Mouse (Mus musculus) liver, embryonic 11.5 days (tissue): Measurements from ENCODE around the gene Stk25. TPM values are rescaled to one million over a fixed set of nuclear protein-coding genes. Genes with fewer than 3 reads are reported as not detected.

ENCODE experiments used
- ATAC-seq: fragments of 200-750 bp; cut with Nextera tagmentation; replicated peaks from 2 replicates; pipeline ENCODE4 v1.8.0; 2017; ENCODE audit warnings: moderate number of reproducible peaks, mild to moderate bottlenecking, moderate TSS enrichment, moderate library complexity; ENCODE audit not compliant: low FRiP score
- DNase-seq: peaks from one replicate; pipeline ENCODE4 v3.0.0-alpha.2; 2017; ENCODE audit warnings: low spot score
- H3K27ac ChIP-seq: fragments of 300-500 bp; sonication (generic); 2 replicates; pipeline ENCODE4 v1.5.1; 2014; ENCODE audit warnings: mild to moderate bottlenecking, low read depth, low read length, control low read depth
- H3K27me3 ChIP-seq: fragments of 300-500 bp; sonication (generic); replicated peaks from 2 replicates; pipeline ENCODE4 v1.6.1; 2014; ENCODE audit warnings: low read length, mixed read lengths; ENCODE audit not compliant: control insufficient read depth, insufficient read depth
- H3K36me3 ChIP-seq: fragments of 300-500 bp; sonication (generic); 2 replicates; pipeline ENCODE4 v1.6.1; 2014; ENCODE audit warnings: mild to moderate bottlenecking, low read length, moderate library complexity, mixed read lengths; ENCODE audit not compliant: control insufficient read depth, insufficient read depth
- H3K4me1 ChIP-seq: fragments of 300-500 bp; sonication (generic); replicated peaks from 2 replicates; pipeline ENCODE4 v1.6.1; 2014; ENCODE audit warnings: low read length, mixed read lengths; ENCODE audit not compliant: control insufficient read depth, insufficient read depth
- H3K4me2 ChIP-seq: fragments of 300-500 bp; sonication (generic); 2 replicates; pipeline ENCODE4 v1.6.1; 2014; ENCODE audit warnings: mild to moderate bottlenecking, control low read depth, moderate library complexity
- H3K4me3 ChIP-seq: fragments of 300-500 bp; sonication (generic); 2 replicates; pipeline ENCODE4 v1.5.1; 2014; ENCODE audit warnings: low read depth, low read length, control low read depth
- H3K9ac ChIP-seq: fragments of 300-500 bp; sonication (generic); 2 replicates; pipeline ENCODE4 v1.6.1; 2014; ENCODE audit warnings: low read depth, low read length, control low read depth
- H3K9me3 ChIP-seq: fragments of 300-500 bp; sonication (generic); 2 replicates; pipeline ENCODE4 v1.6.1; 2016; ENCODE audit warnings: low read length, inconsistent platforms, mixed read lengths; ENCODE audit not compliant: control insufficient read depth
- WGBS: fragments of 180-500 bp; shearing (Covaris S2); extraction: QIAGEN DNeasy Blood & Tissue Kit; methylation state at CpG from one replicate; pipeline ENCODE4 v1.1.7; 2014; 5-methylcytosine and 5-hydroxymethylcytosine counted together
- polyA plus RNA-seq: library from polyadenylated mRNA; unstranded; fragments of >200 nt; fragmentation: Nextera tagmentation; extraction: Ambion mirVana; gene quantifications from 2 replicates; pipeline ENCODE4 v1.2.1, GENCODE M21; 2014

Stk25 gene
- polyA plus RNA-seq, 1 experiment from 2014 or later: 102 TPM

- DNase-seq (peak; percentile 50), ATAC-seq (peak; percentile 24)
- under 1% methylated on average over 58 of the region's 58 CpGs for WGBS
- Histone ChIP-seq H3K4me3 (peak overlapping the region; percentile 97), H3K9ac (peak overlapping the region; percentile 91), H3K9me3 (no peaks in the 10 kb centered on the region), H3K27me3 (no peaks in the 10 kb centered on the region), H3K4me2 (peak overlapping the region; percentile 95), H3K36me3 (no peaks in the 10 kb centered on the region; the same call in 1 of the 2 replicates), H3K27ac (peak overlapping the region; percentile 90), H3K4me1 (peaks cover 30% of the 10 kb centered on the region)
Observed at GRCm38 (mm10) chr1:93635091-93635579, 23.3 kb downstream of the Stk25 start.

- Histone ChIP-seq H3K9me3 (no peaks in the 10 kb centered on the region), H3K4me3 (peak overlapping the region; percentile 97), H3K27me3 (no peaks in the 10 kb centered on the region), H3K4me2 (peak overlapping the region; percentile 95), H3K4me1 (peaks cover 30% of the 10 kb centered on the region), H3K9ac (peak overlapping the region; percentile 91), H3K27ac (peak overlapping the region; percentile 90; the same call in 1 of the 2 replicates), H3K36me3 (no peaks in the 10 kb centered on the region; the same call in 1 of the 2 replicates)
- WGBS: 6% methylated on average over 6 of the region's 6 CpGs
- peak; percentile 47 for DNase-seq
- no peak for ATAC-seq
Observed at GRCm38 (mm10) chr1:93634481-93634891, 24.0 kb downstream of the Stk25 start.

GRCm38 (mm10) chr1:93632723-93633122 lies 25.7 kb downstream of the Stk25 start:
- ATAC-seq (no peak), DNase-seq (no peak)
- no peak overlapping the region for H3K4me3 ChIP-seq
- peaks cover 6% of the 10 kb centered on the region for H3K36me3 ChIP-seq
- 78% methylated on average over 3 of the region's 3 CpGs for WGBS
- H3K9ac ChIP-seq: no peak overlapping the region
- H3K4me1 ChIP-seq: peaks cover 30% of the 10 kb centered on the region
- H3K4me2 ChIP-seq: no peak overlapping the region
- no peaks in the 10 kb centered on the region for H3K27me3 ChIP-seq
- no peaks in the 10 kb centered on the region for H3K9me3 ChIP-seq
- H3K27ac ChIP-seq: no peak overlapping the region; the same call in 1 of the 2 replicates

- peak overlapping the region; percentile 33; the same call in 1 of the 2 replicates for H3K4me2 ChIP-seq
- peaks cover 30% of the 10 kb centered on the region for H3K4me1 ChIP-seq
- peak overlapping the region; percentile 63 for H3K27ac ChIP-seq
- WGBS: 51% methylated on average over 3 of the region's 3 CpGs
- no peak overlapping the region for H3K4me3 ChIP-seq
- peaks cover 16% of the 10 kb centered on the region for H3K36me3 ChIP-seq
- no peak for DNase-seq
- peak overlapping the region; percentile 46; the same call in 1 of the 2 replicates for H3K9ac ChIP-seq
- no peaks in the 10 kb centered on the region for H3K27me3 ChIP-seq
- no peaks in the 10 kb centered on the region for H3K9me3 ChIP-seq
- ATAC-seq: no peak
Observed at GRCm38 (mm10) chr1:93630796-93631195, 27.7 kb downstream of the Stk25 start.

GRCm38 (mm10) chr1:93624502-93624901 lies 34.0 kb downstream of the Stk25 start:
- no peaks in the 10 kb centered on the region for H3K27me3 ChIP-seq
- H3K4me3 ChIP-seq: no peak overlapping the region
- H3K27ac ChIP-seq: peak overlapping the region; percentile 41; the same call in 1 of the 2 replicates
- ATAC-seq (peak; percentile 90), DNase-seq (no peak)
- 20% methylated on average over 1 of the region's 1 CpGs for WGBS
- H3K4me2 ChIP-seq: peak overlapping the region; percentile 20; the same call in 1 of the 2 replicates
- peaks cover 19% of the 10 kb centered on the region for H3K4me1 ChIP-seq
- H3K36me3 ChIP-seq: peaks cover 41% of the 10 kb centered on the region
- H3K9ac ChIP-seq: no peak overlapping the region
- H3K9me3 ChIP-seq: no peaks in the 10 kb centered on the region

- ATAC-seq: peak; percentile 80
- Histone ChIP-seq H3K4me2 (peak overlapping the region; percentile 1; the same call in 1 of the 2 replicates), H3K27me3 (no peaks in the 10 kb centered on the region), H3K36me3 (peaks cover 18% of the 10 kb centered on the region; the same call in 1 of the 2 replicates), H3K4me1 (peaks cover 21% of the 10 kb centered on the region), H3K9ac (no peak overlapping the region), H3K4me3 (no peak overlapping the region), H3K9me3 (no peaks in the 10 kb centered on the region), H3K27ac (no peak overlapping the region)
- 42% methylated on average over 5 of the region's 5 CpGs for WGBS
- no peak for DNase-seq
Observed at GRCm38 (mm10) chr1:93618948-93619347, 39.5 kb downstream of the Stk25 start.

- no peak overlapping the region for H3K4me3 ChIP-seq
- ATAC-seq (no peak), DNase-seq (no peak)
- 77% methylated on average over 4 of the region's 4 CpGs for WGBS
- H3K27ac ChIP-seq: no peak overlapping the region
- H3K4me2 ChIP-seq: no peak overlapping the region
- H3K36me3 ChIP-seq: peaks cover 11% of the 10 kb centered on the region; the same call in 1 of the 2 replicates
- peaks cover 19% of the 10 kb centered on the region for H3K4me1 ChIP-seq
- no peaks in the 10 kb centered on the region for H3K9me3 ChIP-seq
- H3K27me3 ChIP-seq: no peaks in the 10 kb centered on the region
- no peak overlapping the region for H3K9ac ChIP-seq
Observed at GRCm38 (mm10) chr1:93618059-93618748, 40.3 kb downstream of the Stk25 start.

- ATAC-seq: no peak
- WGBS: 84% methylated on average over 8 of the region's 8 CpGs
- no peaks in the 10 kb centered on the region for H3K9me3 ChIP-seq
Observed at GRCm38 (mm10) chr1:93609762-93610161, 48.7 kb downstream of the Stk25 start.

More at GRCm38 (mm10) chr1:93609762-93610161, 48.7 kb downstream of the Stk25 start:
- Histone ChIP-seq H3K27me3 (no peaks in the 10 kb centered on the region), H3K4me2 (no peak overlapping the region), H3K36me3 (no peaks in the 10 kb centered on the region), H3K27ac (no peak overlapping the region), H3K4me3 (no peak overlapping the region), H3K4me1 (no peaks in the 10 kb centered on the region), H3K9ac (no peak overlapping the region)
- no peak for DNase-seq
